Mouse (Mus musculus): ENCODE data around the gene Ppp3r2.

- no peak for TF ChIP-seq CTCF (IDR thresholded peaks at IDR 0.05; ENCODE audit: insufficient read depth, low read depth, low read length)
- no peak for TF ChIP-seq POLR2A (IDR thresholded peaks at IDR 0.05; ENCODE audit: insufficient read depth, low read depth, low read length)
Observed at GRCm38 (mm10) chr4:49729326-49729725, 47.5 kb upstream of the Ppp3r2 start.
